Mouse (Mus musculus) liver, embryonic 15.5 days (tissue): Measurements from ENCODE around the gene Ercc2. TPM values are rescaled to one million over a fixed set of nuclear protein-coding genes. Genes with fewer than 3 reads are reported as not detected.

Experiments used
- ATAC-seq: fragments of 200-750 bp; cut with Nextera tagmentation; 2 replicates; pipeline ENCODE4 v1.8.0; 2017; ENCODE audit warnings: moderate number of reproducible peaks, mild to moderate bottlenecking, moderate library complexity; ENCODE audit not compliant: insufficient read depth
- H3K27ac ChIP-seq: fragments of 300-500 bp; sonication (generic); replicated peaks from 2 replicates; pipeline ENCODE4 v1.5.1; 2015; ENCODE audit warnings: mild to moderate bottlenecking, inconsistent platforms
- H3K27me3 ChIP-seq: fragments of 300-500 bp; sonication (generic); 2 replicates; pipeline ENCODE4 v1.6.1; 2015; ENCODE audit warnings: mild to moderate bottlenecking, inconsistent platforms
- H3K36me3 ChIP-seq: fragments of 300-500 bp; sonication (generic); replicated peaks from 2 replicates; pipeline ENCODE4 v1.6.1; 2015; ENCODE audit warnings: moderate library complexity, mild to moderate bottlenecking, inconsistent platforms
- H3K4me1 ChIP-seq: fragments of 300-500 bp; sonication (generic); replicated peaks from 2 replicates; pipeline ENCODE4 v1.6.1; 2015; ENCODE audit warnings: inconsistent platforms
- H3K4me2 ChIP-seq: fragments of 300-500 bp; sonication (generic); 2 replicates; pipeline ENCODE4 v1.6.1; 2015; ENCODE audit warnings: moderate library complexity, mild to moderate bottlenecking, inconsistent platforms
- H3K4me3 ChIP-seq: fragments of 300-500 bp; sonication (generic); replicated peaks from 2 replicates; pipeline ENCODE4 v1.5.1; 2015; ENCODE audit warnings: mild to moderate bottlenecking, inconsistent platforms
- H3K9ac ChIP-seq: fragments of 300-500 bp; sonication (generic); 2 replicates; pipeline ENCODE4 v1.6.1; 2015; ENCODE audit warnings: moderate library complexity, mild to moderate bottlenecking, inconsistent platforms
- H3K9me3 ChIP-seq: fragments of 300-500 bp; sonication (generic); replicated peaks from 2 replicates; pipeline ENCODE4 v1.6.1; 2016; ENCODE audit warnings: inconsistent platforms
- WGBS: fragments of 180-500 bp; shearing (Covaris S2); methylation state at CpG from one replicate; pipeline ENCODE4 v1.1.7; 2015; ENCODE audit warnings: mixed read lengths; ENCODE audit not compliant: insufficient replicate concordance; 5-methylcytosine and 5-hydroxymethylcytosine counted together
- polyA plus RNA-seq: library from polyadenylated mRNA; unstranded; fragments of >200 nt; fragmentation: Nextera tagmentation; extraction: Ambion mirVana; gene quantifications from 2 replicates; pipeline ENCODE4 v1.2.1, GENCODE M21; 2015

The Ercc2 gene
- polyA plus RNA-seq, 1 experiment from 2014 or later = 6.2 TPM

DNA sequence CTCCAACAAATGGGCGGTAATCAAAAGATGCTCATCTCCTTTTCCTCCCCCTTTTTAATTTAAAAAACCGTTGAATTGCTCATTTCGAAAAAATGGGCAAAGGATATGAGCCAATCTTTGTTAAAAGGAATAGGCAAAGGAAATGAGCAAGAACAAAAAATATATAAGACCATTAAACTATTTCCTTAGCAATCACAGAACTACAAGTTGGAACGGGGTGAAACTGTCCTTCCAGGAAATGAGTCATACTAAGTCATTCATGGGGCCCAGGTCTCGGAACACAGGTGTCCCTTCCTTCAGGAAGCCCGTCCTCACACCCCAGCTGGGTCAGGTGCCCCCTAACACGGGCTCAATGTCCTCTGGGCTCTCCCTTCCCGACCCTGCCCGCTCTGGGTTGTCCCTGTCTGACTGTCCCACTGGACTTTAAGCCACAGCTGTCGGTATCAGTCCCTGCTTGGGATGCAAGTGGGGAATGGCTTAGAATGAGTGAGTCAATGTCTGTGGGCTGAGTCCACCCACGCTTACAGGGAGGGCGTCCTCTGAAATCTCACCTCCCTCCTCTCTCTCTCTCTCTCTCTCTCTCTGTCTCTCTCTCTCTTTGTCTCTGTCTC lies 37.5 kb upstream of the Ercc2 start, which contains the start of gene Ercc1:
Ercc1 (plus strand) TSS at position 542 of the 611 bp plus-strand sequence.
- 15% methylated on average over 12 of the region's 12 CpGs for WGBS
- H3K27me3 ChIP-seq = peaks cover 50% of the 10 kb centered on the region
- H3K27ac ChIP-seq = peak within 1 kb of the TSS; percentile 69; the same call in 1 of the 2 replicates
- H3K4me2 ChIP-seq = peak within 1 kb of the TSS; percentile 88
- no peak for ATAC-seq
- H3K4me3 ChIP-seq = peak within 1 kb of the TSS; percentile 69
- H3K36me3 ChIP-seq = no peaks in the 10 kb centered on the region
- peaks cover 41% of the 10 kb centered on the region for H3K4me1 ChIP-seq
- H3K9me3 ChIP-seq = no peaks in the 10 kb centered on the region
- peak within 1 kb of the TSS; percentile 41 for H3K9ac ChIP-seq

DNA sequence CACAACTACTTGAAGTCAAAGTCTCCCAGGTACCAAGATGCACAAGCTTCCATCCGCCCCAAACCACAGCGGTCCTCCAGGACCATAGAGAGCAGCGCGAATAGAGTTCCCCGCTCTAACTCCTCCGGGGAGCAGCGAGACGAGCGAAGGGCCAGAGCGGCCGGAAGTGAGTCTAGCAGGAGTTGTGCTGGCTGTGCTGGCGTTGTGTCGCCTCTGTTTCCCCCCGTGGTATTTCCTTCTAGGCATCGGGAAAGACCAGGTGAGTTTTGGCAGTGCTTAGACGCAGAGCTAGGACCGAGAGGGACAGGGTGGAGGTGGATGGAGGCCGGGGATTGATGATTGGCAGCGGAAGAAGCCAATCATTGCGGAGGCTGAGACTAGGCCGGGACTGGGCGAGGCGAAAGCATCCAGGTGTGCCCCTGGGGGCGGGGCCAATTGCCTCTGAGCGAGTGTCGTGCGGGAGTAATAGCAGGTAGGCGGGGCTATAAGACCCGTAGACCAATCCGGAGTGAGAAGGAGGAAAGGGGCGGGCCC lies 36.8 kb upstream of the Ercc2 start:
- WGBS = under 1% methylated on average over 31 of the region's 31 CpGs
- H3K4me3 ChIP-seq = peak overlapping the region; percentile 69
- H3K27me3 ChIP-seq = peaks cover 45% of the 10 kb centered on the region
- no peaks in the 10 kb centered on the region for H3K9me3 ChIP-seq
- H3K36me3 ChIP-seq = 0 out of 2 replicates have a peak, but pooled peaks cover under 1% of the 10 kb centered on the region
- peak overlapping the region; percentile 41 for H3K9ac ChIP-seq
- peak overlapping the region; percentile 69; the same call in 1 of the 2 replicates for H3K27ac ChIP-seq
- peak overlapping the region; percentile 88 for H3K4me2 ChIP-seq
- peaks cover 41% of the 10 kb centered on the region for H3K4me1 ChIP-seq
- peak; percentile 94 for ATAC-seq

- 71% methylated on average over 13 of the region's 13 CpGs for WGBS
- ATAC-seq = no peak
- Histone ChIP-seq H3K4me1 (peaks cover 17% of the 10 kb centered on the region), H3K9me3 (no peaks in the 10 kb centered on the region), H3K4me2 (no peak overlapping the region), H3K27me3 (peaks cover 3% of the 10 kb centered on the region; the same call in 1 of the 2 replicates), H3K4me3 (no peak overlapping the region), H3K36me3 (0 out of 2 replicates have a peak, but pooled peaks cover 6% of the 10 kb centered on the region), H3K27ac (no peak overlapping the region), H3K9ac (no peak overlapping the region)
Measured at GRCm38 (mm10) chr7:19349188-19349915, 32.5 kb upstream of the Ercc2 start.

DNA sequence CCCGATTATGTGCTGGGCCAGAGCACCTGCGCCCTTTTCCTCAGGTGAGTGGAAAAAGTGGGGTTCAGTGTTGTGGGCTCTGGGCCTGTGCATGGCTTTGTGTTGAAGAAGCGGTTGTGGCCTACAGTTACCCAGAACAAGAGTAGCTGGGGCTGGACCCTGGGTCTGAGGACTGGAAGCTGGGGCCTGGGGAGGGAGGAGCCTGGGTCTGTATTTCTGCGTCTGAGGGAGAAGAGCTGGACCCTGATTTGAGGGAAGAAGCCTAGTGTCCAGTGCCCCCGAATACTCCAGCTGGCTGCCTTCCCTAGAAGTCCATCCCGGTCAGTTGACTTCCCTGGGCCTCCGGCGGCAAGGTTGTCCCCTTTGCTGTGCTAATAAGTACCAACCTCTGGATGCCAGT lies 31.6 kb upstream of the Ercc2 start:
- no peaks in the 10 kb centered on the region for H3K9me3 ChIP-seq
- WGBS = 78% methylated on average over 8 of the region's 8 CpGs
- ATAC-seq = no peak
- H3K27me3 ChIP-seq = no peaks in the 10 kb centered on the region
- H3K4me3 ChIP-seq = no peak overlapping the region
- H3K4me2 ChIP-seq = no peak overlapping the region
- H3K9ac ChIP-seq = no peak overlapping the region
- H3K27ac ChIP-seq = no peak overlapping the region
- peaks cover 9% of the 10 kb centered on the region for H3K4me1 ChIP-seq
- H3K36me3 ChIP-seq = 0 out of 2 replicates have a peak, but pooled peaks cover 13% of the 10 kb centered on the region

GRCm38 (mm10) chr7:19354991-19355390 lies 26.8 kb upstream of the Ercc2 start:
- H3K27me3 ChIP-seq = no peaks in the 10 kb centered on the region
- no peak overlapping the region for H3K4me3 ChIP-seq
- H3K4me1 ChIP-seq = peaks cover 31% of the 10 kb centered on the region
- no peak overlapping the region for H3K27ac ChIP-seq
- no peaks in the 10 kb centered on the region for H3K9me3 ChIP-seq
- H3K4me2 ChIP-seq = no peak overlapping the region
- H3K9ac ChIP-seq = no peak overlapping the region
- peaks cover 33% of the 10 kb centered on the region for H3K36me3 ChIP-seq
- WGBS = 81% methylated on average over 5 of the region's 5 CpGs
- no peak for ATAC-seq

DNA sequence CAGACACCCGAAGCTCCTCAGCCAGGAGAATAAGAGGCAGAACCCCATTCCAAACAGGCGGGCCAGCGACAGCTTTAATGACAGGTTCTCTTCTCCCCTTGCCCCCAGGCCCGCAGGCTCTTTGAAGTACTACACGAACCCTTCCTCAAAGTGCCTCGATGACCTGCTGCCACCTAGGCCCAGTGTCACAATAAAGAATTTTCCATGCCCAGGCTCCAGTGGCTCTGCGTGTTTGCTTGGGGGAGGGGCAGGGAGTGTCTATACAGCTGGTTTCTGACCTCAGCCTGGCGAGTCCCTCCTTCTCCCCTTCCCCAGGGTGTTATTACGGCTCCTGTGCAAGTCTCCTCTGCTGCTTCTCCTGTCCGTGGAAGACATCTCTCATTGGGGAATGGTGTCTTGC lies 25.5 kb upstream of the Ercc2 start:
- peaks cover 44% of the 10 kb centered on the region for H3K4me1 ChIP-seq
- no peak overlapping the region for H3K4me3 ChIP-seq
- H3K27me3 ChIP-seq = no peaks in the 10 kb centered on the region
- H3K9me3 ChIP-seq = no peaks in the 10 kb centered on the region
- H3K27ac ChIP-seq = no peak overlapping the region
- H3K36me3 ChIP-seq = peaks cover 30% of the 10 kb centered on the region
- no peak overlapping the region for H3K9ac ChIP-seq
- 72% methylated on average over 10 of the region's 10 CpGs for WGBS
- no peak for ATAC-seq
- no peak overlapping the region for H3K4me2 ChIP-seq

GRCm38 (mm10) chr7:19357381-19358375 lies 24.1 kb upstream of the Ercc2 start:
- Histone ChIP-seq H3K36me3 (peaks cover 30% of the 10 kb centered on the region), H3K4me2 (peak overlapping the region; percentile 99), H3K4me3 (peak overlapping the region; percentile 71; the same call in 1 of the 2 replicates), H3K9me3 (no peaks in the 10 kb centered on the region), H3K27me3 (no peaks in the 10 kb centered on the region), H3K9ac (no peak overlapping the region), H3K27ac (peak overlapping the region; percentile 24; the same call in 1 of the 2 replicates), H3K4me1 (peaks cover 58% of the 10 kb centered on the region)
- no peak for ATAC-seq
- 83% methylated on average over 25 of the region's 25 CpGs for WGBS

DNA sequence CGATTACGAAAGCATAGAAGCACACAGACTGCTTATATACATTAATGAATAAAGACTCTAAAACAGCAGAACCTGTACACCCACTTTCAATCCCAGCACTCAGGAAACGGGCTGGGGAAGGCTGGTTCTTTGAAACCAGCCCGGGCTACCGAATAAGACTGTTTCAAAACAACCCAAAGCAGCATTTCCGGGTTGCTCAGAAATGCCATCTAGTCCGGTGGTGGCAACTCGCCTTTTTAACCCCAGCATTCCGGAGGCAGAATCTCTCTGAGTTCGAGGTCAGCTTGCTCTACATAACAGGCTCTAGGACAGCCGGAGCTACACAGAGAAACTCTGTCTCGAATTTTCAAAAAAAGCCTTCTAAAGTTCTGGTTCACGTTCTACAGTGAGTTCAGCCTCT lies 23.2 kb upstream of the Ercc2 start:
- peak overlapping the region; percentile 71 for H3K4me3 ChIP-seq

DNA sequence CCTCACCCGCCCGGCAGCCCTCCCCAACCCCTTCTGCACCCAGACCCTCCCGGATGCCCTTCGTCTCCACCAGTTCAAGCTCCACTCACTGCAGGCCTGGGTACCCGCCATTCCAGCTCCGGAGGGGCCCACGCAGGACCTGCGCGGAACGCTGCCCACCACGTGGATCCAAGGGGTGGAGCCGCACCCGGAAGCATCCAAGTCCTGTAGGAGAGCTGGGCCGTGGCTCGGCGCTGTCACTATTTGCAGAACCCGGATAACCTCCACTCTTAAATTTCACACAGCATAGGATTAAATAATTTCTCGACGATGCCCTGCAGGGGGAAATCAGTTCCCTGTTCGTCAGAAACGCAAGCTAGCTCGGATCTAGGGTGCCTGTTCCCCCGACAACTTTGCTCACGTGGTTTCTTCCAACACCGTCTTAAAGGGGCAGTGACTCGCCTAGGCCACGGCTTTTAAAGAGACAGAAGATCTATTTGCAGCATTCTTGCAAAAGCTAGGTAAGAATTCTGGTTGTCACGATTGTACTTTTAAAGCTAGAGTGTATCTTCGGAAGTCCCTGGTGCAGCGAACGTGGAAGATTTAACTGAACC lies 22.4 kb upstream of the Ercc2 start, which contains the start of the genes Cd3eap and Ppp1r13l:
Cd3eap (minus strand) TSS at position 185 of the 593 bp plus-strand sequence.
Ppp1r13l (plus strand) TSS at position 451 of the 593 bp plus-strand sequence.
- peak; percentile 62 for ATAC-seq
- Histone ChIP-seq H3K36me3 (peaks cover 28% of the 10 kb centered on the region), H3K4me3 (peak within 1 kb of the TSS; percentile 71), H3K4me2 (peak within 1 kb of the TSS; percentile 99), H3K4me1 (peaks cover 66% of the 10 kb centered on the region), H3K9ac (peak within 1 kb of the TSS; percentile 61), H3K27ac (peak within 1 kb of the TSS; percentile 75), H3K9me3 (no peaks in the 10 kb centered on the region), H3K27me3 (0 out of 2 replicates have a peak, but pooled peaks cover 9% of the 10 kb centered on the region)
- under 1% methylated on average over 31 of the region's 31 CpGs for WGBS

More for the DNA sequence above, 23.2 kb upstream of the Ercc2 start:
- H3K9me3 ChIP-seq = no peaks in the 10 kb centered on the region
- peak overlapping the region; percentile 61; the same call in 1 of the 2 replicates for H3K9ac ChIP-seq
- H3K4me1 ChIP-seq = peaks cover 60% of the 10 kb centered on the region
- peaks cover 30% of the 10 kb centered on the region for H3K36me3 ChIP-seq
- 9% methylated on average over 13 of the region's 13 CpGs for WGBS
- peak overlapping the region; percentile 99 for H3K4me2 ChIP-seq
- H3K27ac ChIP-seq = no peak overlapping the region
- H3K27me3 ChIP-seq = 0 out of 2 replicates have a peak, but pooled peaks cover 2% of the 10 kb centered on the region
- no peak for ATAC-seq
